Mouse (Mus musculus) adrenal gland (tissue): ENCODE measurements around the gene U2af1l4.

Experiments used
- intact Hi-C: fragments of 180-260 bp; cut with DNase I; formaldehyde crosslinking; loops from one replicate; pipeline ENCODE4 v1.15.1; 2025

U2af1l4 gene

DNA sequence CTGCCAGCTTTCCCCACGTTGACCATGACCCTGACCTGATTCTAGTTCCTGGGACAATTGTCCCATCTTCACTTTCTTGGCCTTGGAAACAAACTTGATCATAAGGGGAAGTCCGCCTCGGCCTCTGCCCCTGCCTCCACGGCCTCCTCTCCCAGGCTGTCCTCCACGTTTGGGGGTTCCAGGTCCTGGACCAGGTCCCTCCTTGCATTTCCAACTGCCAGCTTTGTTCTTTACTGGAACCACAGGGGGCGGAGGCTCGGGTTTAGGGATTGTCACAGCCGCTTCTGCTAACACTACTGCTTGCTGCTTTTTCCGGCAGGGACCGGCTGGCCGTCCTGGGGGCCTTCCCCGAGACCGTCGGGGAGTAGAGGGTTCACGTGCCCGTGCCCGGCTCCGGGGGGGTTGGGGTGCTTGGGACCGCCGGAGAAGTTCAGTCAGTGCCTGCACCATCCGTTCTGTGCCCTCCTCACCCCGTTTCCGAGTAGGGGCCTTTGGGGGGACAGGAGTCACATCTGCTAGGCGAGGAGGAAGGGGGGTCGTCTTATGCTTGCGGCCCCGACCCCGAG, 23.4 kb downstream of the U2af1l4 start:
- intact Hi-C loops: loop anchor here (2.0 kb wide), 1 partner anchor 22 kb away; the partner anchor contains the start of gene Igflr1

GRCm38 (mm10) chr7:30587842-30588667, 25.0 kb downstream of the U2af1l4 start:
- intact Hi-C loops: loop anchor here (2.0 kb wide), 2 partner anchors 23 to 25 kb away; partner anchors contain the start of genes Igflr1 and Upk1a

GRCm38 (mm10) chr7:30588676-30589434, 25.8 kb downstream of the U2af1l4 start, which contains the start of gene Kmt2b:
Kmt2b (minus strand) TSS chr7:30588726.
- intact Hi-C loops: loop anchor here (2.0 kb wide), 1 partner anchor 24 kb away; the partner anchor contains the start of gene Upk1a

- intact Hi-C loops: loop anchor here (2.0 kb wide), 1 partner anchor 23 kb away; the partner anchor contains the start of gene Upk1a
Measured at GRCm38 (mm10) chr7:30589435-30590301, 26.6 kb downstream of the U2af1l4 start.

GRCm38 (mm10) chr7:30590927-30591604, 28.0 kb downstream of the U2af1l4 start:
- intact Hi-C loops: no loop called here

GRCm38 (mm10) chr7:30591605-30591951, 28.5 kb downstream of the U2af1l4 start:
- intact Hi-C loops: no loop called here

DNA sequence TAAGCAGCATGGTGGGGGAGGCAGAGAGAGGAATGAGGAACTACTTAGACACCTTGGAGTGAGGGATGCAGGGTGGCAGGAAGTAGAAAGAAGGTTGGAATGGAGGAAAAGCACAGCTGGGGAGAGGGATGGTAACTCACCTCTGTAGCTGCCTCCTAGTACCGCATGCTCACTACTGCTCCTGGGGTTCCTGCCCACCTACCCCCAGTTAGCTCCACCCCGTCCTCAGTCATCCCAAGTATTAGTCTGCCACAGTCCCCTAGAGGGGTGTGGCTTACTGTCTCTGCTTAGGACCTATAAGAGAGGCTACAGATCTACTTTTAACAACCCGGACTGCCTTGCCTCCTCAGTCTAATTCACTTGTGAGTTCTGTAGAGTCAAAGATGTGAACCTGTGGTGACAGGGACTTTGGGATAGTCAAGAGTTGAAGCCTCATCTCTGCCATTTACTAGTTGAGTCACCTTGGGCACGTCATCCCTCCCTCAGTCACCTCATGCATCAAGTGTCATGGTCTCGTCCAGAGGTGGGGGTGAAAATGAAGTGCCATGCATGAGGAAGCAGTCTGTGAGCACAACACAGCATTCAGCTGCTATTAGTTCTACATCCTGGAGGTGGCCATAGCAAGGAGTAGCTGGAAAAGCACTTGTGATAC, 29.8 kb downstream of the U2af1l4 start:
- intact Hi-C loops: no loop called here

DNA sequence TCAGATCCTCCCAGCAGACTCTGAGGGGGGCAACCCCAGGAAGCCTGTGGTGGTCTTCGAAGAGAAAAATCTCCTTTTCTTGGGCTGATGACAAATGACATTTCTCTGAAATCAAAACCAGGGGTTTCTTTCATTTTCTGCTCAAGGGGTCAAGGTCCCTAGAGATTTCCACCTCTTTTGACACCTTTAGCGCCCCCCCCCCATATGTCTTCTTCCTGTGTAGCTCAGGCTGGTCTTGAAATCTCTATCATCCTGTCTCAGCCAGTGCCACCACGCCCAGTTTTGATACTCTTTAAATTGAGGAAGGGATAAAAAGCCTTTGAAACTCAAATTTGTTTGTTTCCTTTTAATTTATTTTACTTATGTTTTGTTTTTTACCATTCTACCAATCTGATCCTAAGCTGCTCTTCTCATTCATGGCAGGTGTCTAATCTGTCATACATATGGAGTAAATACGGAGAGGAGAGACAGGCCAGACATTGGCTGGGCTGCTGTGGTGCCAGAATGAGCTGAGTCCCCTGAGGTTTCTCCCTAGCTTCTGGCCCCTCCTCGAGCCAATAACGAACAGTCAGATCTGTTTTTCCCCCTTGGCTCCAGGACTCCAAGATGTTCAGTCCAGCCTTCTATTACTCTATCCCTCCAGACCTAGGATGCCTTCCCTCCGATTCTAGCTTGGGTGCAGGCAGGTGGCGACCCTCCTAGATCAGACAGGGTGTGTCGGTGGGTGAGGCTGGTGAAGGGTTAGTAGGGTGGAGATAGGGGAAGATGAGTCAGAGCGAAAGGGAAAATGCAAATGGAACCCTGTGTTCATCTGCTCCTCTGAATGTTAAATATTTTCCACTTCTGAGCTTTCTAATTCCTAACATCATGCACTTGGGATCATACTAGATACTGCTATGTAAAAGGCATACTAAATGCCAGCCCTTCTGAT, 30.7 kb downstream of the U2af1l4 start:
- intact Hi-C loops: no loop called here

DNA sequence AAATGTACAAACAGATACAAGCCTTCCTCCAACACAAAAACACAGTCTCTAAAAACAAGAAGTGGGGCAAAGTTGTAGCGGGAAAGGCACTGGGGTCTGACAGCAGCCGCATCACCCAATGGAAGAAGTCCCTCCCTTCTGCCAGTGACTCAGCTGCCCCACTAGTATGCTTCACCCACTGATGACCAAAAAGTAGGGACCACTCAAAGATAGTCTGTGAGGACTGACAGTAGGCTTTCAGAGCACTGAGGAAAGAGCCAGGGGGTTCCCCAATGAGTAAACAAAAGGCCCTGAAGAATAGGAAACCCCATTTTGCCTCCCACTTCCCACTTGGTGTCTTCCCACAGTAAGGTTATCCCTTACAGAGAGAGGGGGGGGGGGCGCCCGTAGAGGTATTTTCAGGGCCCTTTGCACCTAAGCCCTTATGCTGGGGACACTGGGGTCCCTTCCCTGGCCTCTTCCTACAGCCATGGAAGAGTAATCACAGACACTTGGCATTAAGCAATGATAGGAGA, 31.5 kb downstream of the U2af1l4 start:
- intact Hi-C loops: no loop called here

DNA sequence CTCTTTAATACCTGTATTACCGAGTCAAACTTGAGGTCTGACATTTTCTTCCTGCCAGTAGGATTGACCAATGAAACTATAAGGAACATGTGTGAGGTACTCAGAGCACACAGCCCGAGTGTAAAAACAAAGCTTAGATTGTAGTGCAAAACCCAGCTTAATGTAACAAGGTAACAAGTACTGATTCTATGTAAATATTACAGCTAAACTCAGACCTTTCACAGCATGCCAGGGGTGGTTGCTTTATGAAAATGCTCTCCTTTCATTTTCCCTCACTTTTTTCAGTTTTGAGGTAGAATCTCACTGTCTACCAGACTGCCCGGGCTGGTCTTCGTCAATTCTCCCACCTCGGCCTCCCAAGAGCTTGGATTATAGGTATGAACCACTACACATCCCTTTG, 33.0 kb downstream of the U2af1l4 start:
- intact Hi-C loops: no loop called here

DNA sequence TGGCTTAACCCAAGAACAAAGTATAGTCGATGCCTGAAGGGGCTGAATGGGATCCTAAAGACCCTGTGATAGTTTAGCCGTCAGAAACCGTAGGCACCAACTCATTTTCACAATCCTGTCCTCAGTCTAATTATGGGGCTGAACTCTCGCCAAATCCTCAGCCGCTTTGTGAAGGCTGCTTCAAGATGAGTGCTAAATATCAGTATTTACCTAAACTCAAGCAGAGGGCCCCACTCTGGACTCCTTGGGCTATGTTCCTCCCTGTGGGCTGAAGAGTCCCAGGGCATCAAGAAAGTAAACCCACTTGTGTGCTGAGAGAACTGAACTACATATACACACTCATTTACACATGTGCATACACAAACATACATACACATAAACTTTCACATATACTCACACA, 33.7 kb downstream of the U2af1l4 start:
- intact Hi-C loops: no loop called here

GRCm38 (mm10) chr7:30598786-30599185, 35.7 kb downstream of the U2af1l4 start, which contains the start of gene Zbtb32:
Zbtb32 (minus strand) TSS chr7:30598909.
- intact Hi-C loops: no loop called here

DNA sequence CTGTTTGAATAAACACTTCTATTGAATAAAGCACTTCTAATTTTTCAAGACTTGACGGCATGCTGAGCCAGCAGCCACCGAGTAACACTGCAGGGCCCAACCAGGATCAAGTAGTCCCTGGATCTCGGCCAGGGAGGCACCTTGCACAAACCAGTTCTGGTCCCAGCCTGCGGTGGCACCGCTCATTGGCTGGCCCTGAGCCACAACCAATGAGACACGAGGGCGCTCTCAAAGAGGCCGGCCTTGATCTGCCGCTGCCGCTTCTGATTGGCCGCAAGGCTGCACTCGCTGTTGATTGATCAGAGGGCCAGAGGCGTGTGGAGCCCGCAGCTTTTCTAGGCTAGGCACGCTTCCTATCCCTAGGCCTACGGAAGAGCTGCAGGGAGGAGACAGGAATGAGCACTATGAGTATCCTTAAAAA, 36.8 kb downstream of the U2af1l4 start:
- intact Hi-C loops: no loop called here

GRCm38 (mm10) chr7:30600651-30601050, 37.5 kb downstream of the U2af1l4 start:
- intact Hi-C loops: no loop called here

- intact Hi-C loops: no loop called here
Measured at GRCm38 (mm10) chr7:30602583-30602982, 39.5 kb downstream of the U2af1l4 start.

GRCm38 (mm10) chr7:30604424-30604823, 41.3 kb downstream of the U2af1l4 start:
- intact Hi-C loops: no loop called here

GRCm38 (mm10) chr7:30604944-30605343, 41.8 kb downstream of the U2af1l4 start:
- intact Hi-C loops: no loop called here

DNA sequence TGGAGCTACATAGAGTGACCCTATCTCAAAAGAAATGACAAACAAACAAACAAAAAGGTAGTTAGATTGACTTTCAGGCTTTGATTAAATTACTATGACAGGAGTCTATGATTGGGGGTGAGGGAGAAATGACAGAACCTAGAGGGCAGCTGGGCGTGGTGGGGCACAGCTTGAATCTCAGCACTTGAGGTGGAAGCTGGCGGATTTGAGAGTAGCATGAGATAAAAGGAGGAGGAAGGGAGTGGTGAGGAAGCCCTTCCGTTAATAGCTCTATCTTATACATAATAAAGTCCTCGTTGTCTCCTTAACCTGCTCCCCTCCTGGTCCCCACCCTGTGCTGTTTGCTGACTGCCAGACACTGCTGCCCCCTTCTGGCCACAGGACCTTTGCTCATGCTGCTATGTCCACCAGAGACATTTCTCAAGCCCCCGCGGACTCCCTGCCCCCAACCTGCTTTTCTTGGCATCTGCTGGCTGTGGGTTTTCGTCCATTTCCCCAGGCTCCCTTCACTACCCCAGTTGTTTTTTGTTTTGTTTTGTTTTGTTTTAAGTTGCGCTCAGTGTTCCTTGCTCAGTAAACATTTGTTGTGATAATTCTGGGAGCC, 44.7 kb downstream of the U2af1l4 start:
- intact Hi-C loops: no loop called here
